Mouse (Mus musculus) ovary, postnatal 36 days (tissue): ENCODE data around the gene Hs3st2.
"Not testable (repeated sequence)": the region's sequence is repeated elsewhere in the genome, so short reads cannot be mapped to it uniquely, and the experiment has no call there.

Source experiments
- DNase-seq: peaks from one replicate; pipeline ENCODE4 v3.0.0; 2022; ENCODE audit warnings: low spot score, mixed read lengths

Hs3st2 gene

DNA sequence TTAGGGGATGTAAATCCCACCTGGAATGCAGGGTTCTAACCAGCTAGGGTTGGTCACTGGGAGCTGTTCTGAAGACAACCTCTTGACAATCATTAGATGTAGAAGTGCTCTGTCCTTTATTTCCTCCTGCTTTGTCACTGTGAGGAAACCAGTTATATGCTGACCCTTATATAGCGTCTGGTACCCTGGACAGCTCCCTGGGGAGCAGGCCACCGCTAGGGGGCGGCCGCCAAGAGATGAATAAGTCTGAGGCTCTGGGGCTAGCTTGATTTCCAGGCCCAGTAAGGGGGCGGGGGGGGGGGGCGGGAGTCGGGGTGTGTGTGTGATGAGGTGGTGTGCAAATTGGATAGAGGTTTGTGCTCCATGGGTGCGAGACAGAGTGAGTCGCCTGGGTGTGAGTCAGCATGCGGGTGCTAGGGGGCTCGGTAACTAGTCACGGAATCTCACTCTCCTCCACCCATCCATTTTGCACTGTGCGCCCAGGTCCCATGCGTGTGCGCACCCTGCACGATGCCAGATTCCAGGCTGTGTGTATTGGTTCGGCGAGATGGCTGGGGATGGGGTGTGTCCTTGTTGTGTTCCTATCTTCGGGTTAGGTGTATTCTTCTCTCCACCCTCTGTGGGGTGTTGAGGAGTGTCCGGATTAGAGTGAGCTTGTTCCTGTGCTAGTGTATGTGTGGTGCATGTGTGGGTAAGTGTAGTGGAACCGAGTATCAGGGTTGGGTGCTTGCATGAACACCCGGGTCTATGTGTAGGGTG lies at the start of gene Hs3st2:
Gene Hs3st2, plus strand, starts transcription at position 635 of the 759 bp plus-strand sequence.
- DNase-seq: peak; percentile 13

DNA sequence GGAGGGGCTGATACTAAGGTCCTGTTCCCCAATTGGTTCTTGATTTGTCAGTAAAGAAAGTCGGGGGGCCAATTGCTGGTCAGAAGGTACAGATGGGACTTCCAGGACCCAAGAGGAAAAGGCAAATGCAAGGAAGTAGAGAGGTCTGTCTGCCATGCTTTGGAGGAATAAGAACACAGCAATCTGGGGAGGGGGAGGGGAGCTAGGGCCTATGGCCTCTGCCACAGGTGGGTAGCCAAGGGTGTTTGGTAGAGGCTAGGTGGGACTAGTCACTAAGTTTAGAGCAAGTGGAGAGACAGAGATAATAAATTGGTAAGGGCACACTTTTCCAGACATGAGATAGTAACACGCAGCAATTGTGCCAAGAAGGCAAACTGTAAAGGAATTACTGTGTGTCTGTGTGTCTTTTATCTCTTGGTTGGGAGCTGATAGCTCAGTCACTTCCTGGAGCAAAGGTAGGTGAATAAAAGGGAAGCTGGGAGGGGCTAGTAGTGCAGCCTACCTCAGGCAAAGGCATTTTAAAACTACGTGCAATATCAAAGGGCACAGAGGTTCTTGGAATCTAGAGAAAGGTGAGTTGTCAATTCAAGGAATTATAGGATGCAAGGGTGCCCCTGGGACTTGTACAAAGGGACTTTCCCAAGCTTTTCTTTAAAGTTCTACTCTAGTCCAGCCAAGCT lies 43.2 kb upstream of the Hs3st2 start:
- DNase-seq: no peak

DNA sequence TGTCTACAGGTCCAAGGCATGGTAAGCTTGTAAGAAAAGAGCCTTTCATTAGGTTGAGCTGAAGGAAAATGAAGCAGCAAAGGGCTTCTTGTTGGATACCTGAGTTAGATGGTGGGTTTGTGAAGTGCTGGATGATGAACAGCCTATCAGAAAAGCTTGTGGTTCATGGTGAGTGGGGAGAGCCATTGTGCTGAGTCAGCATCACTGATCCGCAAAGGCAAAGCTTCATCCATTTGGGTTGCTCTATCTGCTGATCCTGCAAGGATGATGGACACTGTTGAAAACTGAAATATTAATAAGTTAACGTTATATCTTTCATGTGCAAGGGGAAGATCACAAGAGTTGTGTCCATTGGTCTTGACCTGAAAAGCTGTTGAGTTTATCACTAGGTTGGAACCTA lies 40.0 kb upstream of the Hs3st2 start:
- no peak for DNase-seq

DNA sequence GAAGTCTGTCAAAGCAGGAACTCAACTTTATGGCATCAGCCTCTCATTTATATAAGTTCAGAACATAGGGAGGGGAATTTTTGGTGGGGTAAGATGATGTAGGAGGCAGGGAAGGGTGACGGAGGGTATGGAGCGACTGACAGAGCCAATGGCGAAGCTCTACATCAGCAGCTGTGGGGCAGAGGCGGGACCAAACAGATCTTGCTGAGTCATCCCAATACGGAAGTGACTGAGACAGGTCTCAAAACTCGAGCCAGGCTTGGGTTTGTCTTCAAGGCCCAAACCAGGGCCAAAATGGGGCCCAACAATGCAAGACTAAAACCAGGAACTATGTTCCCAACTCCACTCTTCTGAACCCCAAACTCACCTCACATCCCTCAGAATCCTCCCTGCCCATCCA lies 30.2 kb upstream of the Hs3st2 start:
- DNase-seq: not testable (repeated sequence)

- DNase-seq: no peak
These were observed 26.1 kb upstream of the Hs3st2 start for GRCm38 (mm10) chr7:121365584-121365983.

- DNase-seq: no peak
These were observed 24.5 kb upstream of the Hs3st2 start for GRCm38 (mm10) chr7:121367185-121367584.

DNA sequence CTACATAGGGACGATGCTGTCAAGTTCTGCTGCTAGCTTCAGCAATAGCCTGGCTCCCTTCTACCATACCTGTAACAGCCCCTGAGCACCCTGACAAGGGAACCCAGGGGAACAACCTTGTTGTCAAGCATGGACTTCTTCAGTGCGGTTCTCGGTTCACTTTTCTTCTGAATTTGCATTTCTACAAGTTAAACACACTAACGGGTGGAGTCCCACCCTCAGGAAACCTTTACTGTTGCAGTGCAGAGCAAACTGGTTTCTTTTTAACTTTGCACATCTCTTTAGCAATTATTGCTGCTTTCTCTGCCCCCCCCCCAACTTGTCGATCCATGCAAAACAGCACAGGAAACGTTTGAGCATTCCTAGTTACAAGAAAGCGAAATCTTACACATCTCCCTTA lies 19.7 kb upstream of the Hs3st2 start:
- DNase-seq: no peak

GRCm38 (mm10) chr7:121375456-121375855 lies 16.2 kb upstream of the Hs3st2 start:
- no peak for DNase-seq

DNA sequence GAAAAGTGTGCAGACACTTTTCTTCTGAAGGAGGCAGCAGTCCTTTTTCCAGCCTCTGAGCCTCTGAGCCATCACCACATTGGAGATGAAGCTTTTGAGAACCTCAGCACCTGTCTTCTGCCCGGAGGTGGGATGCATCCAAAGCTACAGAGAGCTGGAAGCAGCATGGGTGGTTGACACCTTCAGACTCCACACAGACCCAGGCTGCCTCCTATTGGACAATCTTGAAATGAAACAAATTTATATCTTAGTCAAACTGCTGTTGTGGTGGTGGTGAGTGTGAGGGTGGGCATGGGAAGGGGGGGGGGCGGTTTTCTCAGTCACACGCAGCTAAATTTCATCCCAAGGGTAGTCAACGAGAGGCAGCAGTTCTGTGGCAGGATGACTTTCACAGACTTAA lies 12.7 kb upstream of the Hs3st2 start:
- no peak for DNase-seq

- no peak for DNase-seq
These were observed 503 bp downstream of the Hs3st2 start for GRCm38 (mm10) chr7:121391984-121392739.

- no peak for DNase-seq
These were observed 1.0 kb downstream of the Hs3st2 start for GRCm38 (mm10) chr7:121392740-121392993.

DNA sequence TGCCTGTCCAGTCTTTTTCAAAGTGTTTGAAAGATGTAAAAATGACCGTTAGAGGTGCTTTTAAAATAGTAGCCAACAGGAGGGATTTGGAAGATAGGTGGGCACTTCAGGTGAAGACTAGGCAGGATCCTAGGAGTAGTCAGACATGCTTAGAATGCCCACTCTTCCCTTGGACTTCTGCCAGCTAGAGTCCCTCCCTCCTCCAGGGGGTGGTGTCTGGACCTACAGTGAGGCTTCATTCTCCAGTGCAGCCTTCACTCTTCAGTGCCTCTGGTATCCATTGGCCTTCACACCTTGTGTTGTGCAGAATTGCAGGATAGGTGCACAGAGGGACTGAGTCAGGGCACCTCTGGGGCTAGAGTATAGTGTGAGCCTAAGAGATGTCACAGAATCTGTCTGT lies 2.2 kb downstream of the Hs3st2 start:
- DNase-seq: no peak

DNA sequence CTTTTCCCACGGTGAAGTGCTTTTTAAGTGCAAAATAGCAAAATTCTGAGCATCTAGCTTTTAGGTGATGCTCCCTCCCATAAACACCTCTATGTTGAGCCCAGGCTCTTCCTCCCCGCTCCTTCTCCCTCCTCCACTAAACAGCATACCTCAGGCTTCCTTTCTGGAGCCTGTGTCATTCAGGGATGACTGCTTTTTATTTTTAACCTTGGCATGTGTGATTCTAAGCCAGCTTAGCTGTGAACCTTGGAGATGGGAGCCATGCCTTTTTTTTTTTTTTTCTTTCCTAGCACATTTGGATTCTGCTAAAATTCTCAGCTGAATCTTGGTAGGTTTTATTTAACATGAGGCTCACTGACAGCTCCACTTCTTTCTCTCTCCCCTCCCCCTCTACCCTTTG lies 3.2 kb downstream of the Hs3st2 start:
- no peak for DNase-seq

DNA sequence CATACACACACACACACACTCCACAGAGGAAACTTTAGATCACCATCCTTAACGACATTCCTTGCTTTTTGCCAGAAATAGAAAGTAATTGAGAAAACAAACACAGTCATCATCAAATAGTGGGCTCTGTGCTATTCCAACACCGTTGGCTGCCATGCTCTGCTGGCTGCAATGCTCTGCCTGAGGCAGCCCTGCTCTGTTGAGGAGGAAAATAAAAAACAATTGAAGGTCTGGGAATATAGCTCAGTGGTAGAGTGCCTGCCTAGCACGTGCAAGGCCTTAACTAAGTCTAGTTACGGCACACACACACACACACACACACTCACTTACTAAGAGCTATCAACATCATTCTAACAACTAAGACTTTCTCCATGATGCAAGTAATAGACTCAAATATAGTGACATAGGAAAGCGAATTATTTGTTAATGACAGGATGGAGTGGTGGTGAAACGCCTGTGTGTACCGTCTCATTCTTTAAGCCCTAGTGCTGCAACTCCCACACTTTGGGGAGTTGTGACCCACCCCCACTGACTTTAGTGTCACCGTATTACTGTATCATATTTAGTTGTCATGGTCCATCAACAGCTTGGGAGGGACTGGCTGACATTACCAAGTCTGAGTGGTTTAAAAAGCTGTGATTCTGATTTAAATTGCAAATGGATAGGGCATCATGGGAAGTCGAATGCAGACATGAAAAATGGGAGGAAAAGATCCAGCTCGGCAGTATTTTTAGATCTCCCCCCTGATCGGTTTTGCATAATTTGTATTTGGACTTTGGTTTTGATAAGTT lies 19.3 kb downstream of the Hs3st2 start:
- DNase-seq: no peak

DNA sequence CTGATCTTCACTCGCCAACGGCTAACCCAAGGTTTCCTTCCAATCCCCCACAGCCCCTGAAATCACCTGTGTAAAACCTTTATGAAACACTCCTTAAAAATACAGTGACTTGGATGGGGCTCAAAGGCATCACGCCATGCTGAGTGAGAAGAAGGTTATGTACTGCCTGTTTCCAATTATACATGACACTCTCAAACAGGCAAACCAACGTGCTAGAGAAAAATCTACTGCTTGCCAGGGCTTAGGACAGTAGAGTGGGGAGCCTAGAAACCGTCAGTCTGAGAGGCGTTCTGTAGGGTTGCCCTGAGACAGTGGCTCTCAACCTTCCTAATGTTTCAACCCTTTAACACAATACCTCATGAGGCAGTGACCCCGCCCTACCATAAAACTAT lies 19.8 kb downstream of the Hs3st2 start:
- DNase-seq: no peak

- no peak for DNase-seq
These were observed 45.2 kb downstream of the Hs3st2 start for GRCm38 (mm10) chr7:121436884-121437283.

DNA sequence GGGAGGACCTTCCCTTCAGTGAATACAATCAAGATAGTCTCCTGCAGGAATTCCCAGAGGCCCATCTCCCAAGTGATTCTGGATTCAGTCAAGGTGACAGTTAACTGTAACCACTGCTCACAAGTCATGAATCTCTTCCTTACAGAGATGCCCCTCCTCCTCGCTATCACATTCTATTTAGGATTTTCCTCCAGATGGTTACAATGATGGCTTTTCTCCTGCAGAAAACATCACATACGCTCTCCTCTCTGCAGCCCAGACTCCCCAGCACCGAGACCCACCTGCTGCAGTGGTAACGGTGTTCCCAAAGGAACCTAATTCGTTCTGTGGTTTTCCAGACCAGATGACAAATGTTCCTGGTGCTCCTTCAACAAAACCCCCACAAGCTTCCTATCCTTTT lies 49.5 kb downstream of the Hs3st2 start:
- DNase-seq: no peak

- no peak for DNase-seq
These were observed 52.7 kb downstream of the Hs3st2 start for GRCm38 (mm10) chr7:121444336-121444735.

- DNase-seq: no peak
These were observed 54.6 kb downstream of the Hs3st2 start for GRCm38 (mm10) chr7:121446281-121446680.

DNA sequence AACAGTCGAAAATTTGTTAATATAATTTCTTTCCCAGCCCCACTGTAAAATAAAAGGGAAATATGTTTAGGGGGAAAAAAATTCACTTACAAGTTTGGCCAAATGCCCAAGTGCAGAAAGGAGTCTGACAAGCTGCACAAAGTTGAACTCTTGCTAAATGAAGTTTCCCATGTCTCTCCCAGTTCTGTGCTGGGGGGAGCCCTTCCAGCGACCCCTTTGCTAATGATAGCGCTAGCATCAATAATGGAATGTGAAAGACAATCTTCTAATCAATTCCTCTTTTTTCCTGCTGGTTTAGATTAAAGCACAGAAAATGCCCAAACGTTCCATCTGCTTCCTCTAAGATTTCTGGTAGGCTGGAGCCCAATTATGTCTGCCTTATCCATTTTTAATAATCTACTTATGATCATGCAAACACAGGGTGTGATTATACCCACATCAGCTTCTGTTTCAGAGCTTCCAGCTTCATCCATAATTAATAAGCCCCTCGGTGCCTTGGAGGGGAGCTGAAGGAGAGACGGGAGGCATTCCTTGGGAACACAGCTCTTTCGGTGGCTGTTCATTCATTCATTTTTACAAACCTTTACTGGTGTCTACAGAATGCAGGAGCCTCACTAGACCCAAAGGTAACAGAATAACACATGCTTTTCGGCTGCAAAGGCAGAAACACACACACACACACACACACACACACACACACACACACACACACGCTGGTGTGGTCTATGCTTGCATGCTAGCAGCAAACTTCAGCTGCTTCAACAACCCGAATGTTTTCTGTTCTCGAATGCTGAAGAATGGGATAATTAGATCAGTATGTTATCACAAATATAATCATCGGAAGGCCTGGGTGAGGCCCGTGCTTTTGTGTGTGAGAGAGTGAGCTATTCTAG lies 59.5 kb downstream of the Hs3st2 start:
- DNase-seq: no peak

GRCm38 (mm10) chr7:121456716-121457115 lies 65.1 kb downstream of the Hs3st2 start:
- DNase-seq: no peak
